Mouse (Mus musculus): ENCODE results near the gene Setd1b. TPM values are rescaled to one million over a fixed set of nuclear protein-coding genes. Genes with fewer than 3 reads are reported as not detected.

Setd1b gene
- total and polyA plus RNA-seq, 3 experiments = 0.50 to 9.1 (median 2.3) TPM

DNA sequence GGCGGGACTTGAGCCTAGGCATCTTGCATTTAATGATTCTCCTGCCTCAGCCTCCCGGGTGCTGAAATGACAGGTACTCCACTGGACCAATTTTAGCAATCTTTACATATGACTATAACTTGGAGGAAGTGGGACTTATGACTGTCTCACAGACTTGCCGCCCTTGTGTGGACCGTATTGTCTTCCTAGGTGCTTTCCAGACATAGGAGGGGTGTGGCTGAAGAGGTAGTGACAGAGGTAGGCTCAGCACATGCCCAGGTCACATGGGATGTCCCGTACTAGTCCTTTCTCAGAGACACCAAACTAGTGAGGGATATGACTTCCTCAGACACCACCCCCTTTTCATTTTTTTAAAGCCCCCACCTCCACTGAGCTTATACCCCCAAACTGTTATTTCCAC is 36.8 kb downstream of the Setd1b start (continued):
- TF ChIP-seq ETS1 (conservative IDR thresholded peaks at IDR 0.05; ENCODE audit: low read depth, low read length) = no peak
- TF ChIP-seq JUND (conservative IDR thresholded peaks at IDR 0.05; ENCODE audit: low read depth, low read length) = no peak
- no peak for TF ChIP-seq CTCF (conservative IDR thresholded peaks at IDR 0.05 in 1 of 2, IDR thresholded peaks at IDR 0.05 in 1 of 2; ENCODE audit: low read depth in 2 of 2, low read length in 2 of 2)

DNA sequence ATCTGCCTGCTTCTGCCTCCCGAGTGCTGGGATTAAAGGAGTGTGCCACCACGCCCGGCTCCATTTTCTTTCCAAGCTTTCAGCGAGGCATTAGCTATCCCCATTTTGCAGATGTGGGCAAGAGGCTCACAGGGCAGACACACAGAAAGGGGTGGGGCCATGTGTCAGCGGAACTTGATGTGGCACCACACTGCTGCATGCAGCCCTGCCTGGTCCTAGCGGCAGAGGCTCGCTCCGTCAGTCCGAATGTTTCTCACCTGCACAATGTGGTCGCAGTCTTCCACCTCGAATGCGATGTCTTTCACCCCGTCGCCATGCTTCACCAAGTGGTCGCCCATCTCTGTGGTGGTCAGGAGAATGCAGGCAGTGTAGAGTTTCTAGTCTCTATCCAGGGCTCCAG is 38.4 kb downstream of the Setd1b start:
- DNase-seq (ENCODE audit: extremely low read depth) = no peak
- Histone ChIP-seq H3K36me3 (replicated peaks in 1 of 2; ENCODE audit: control insufficient read depth in 1 of 2, insufficient read depth in 1 of 2, low read length in 1 of 2) (no peaks in the 10 kb centered on the region), H3K27ac (ENCODE audit: insufficient read depth, low read depth) (no peak overlapping the region), H3K4me2 (ENCODE audit: insufficient read depth, low read depth, poor library complexity, severe bottlenecking) (no peak overlapping the region), H3K27me3 (replicated peaks) (peaks cover 2% of the 10 kb centered on the region), H3K4me1 (ENCODE audit: control insufficient read depth in 1 of 2, insufficient read depth in 2 of 2) (peaks cover 0 to 22% of the 10 kb centered on the region in 2 experiments; a peak in 2 of 4 replicates), H3K79me2 (replicated peaks; ENCODE audit: control insufficient read depth, extremely low read depth, insufficient read depth, poor library complexity, severe bottlenecking) (no peaks in the 10 kb centered on the region), H3K9ac (ENCODE audit: insufficient read depth, low read depth) (no peak overlapping the region), H3K4me3 (replicated peaks in 1 of 3; ENCODE audit: low read depth in 2 of 3, low read length in 2 of 3, poor library complexity in 1 of 3) (no peak overlapping the region), H3K9me3 (replicated peaks; ENCODE audit: low read length) (peaks cover 16% of the 10 kb centered on the region)
- TF ChIP-seq POLR2AphosphoS2 (IDR thresholded peaks at IDR 0.05; ENCODE audit: low read depth, low read length) = no peak
- TF ChIP-seq NRF1 (IDR thresholded peaks at IDR 0.05; ENCODE audit: low read depth, low read length) = no peak
- no peak for TF ChIP-seq SMC3 (IDR thresholded peaks at IDR 0.05; ENCODE audit: low read depth, low read length)
- TF ChIP-seq ZNF384 (IDR thresholded peaks at IDR 0.05; ENCODE audit: low read depth, low read length) = no peak
- TF ChIP-seq MAZ (IDR thresholded peaks at IDR 0.05; ENCODE audit: low read depth, low read length) = no peak
- TF ChIP-seq ZMIZ1 (IDR thresholded peaks at IDR 0.05; ENCODE audit: low read depth, low read length) = no peak
- no peak for TF ChIP-seq BHLHE40 (IDR thresholded peaks at IDR 0.05; ENCODE audit: low read depth, low read length)
- no peak for TF ChIP-seq JUN (IDR thresholded peaks at IDR 0.05; ENCODE audit: insufficient read depth, low read depth, low read length)
- TF ChIP-seq CHD2 (IDR thresholded peaks at IDR 0.05; ENCODE audit: low read length) = no peak
- TF ChIP-seq MXI1 (IDR thresholded peaks at IDR 0.05; ENCODE audit: low read depth, low read length) = no peak
- TF ChIP-seq ZC3H11A (IDR thresholded peaks at IDR 0.05; ENCODE audit: low read depth, low read length) = no peak
- TF ChIP-seq RAD21 (IDR thresholded peaks at IDR 0.05; ENCODE audit: low read depth, low read length) = no peak
- no peak for TF ChIP-seq MYC (IDR thresholded peaks at IDR 0.05; ENCODE audit: low read depth, low read length)
- TF ChIP-seq CHD1 (IDR thresholded peaks at IDR 0.05; ENCODE audit: low read depth, low read length) = no peak
- no peak for TF ChIP-seq TBP (conservative IDR thresholded peaks at IDR 0.05; ENCODE audit: low read depth, low read length)
- TF ChIP-seq HCFC1 (IDR thresholded peaks at IDR 0.05; ENCODE audit: low read depth, low read length) = no peak
- TF ChIP-seq KAT2A (IDR thresholded peaks at IDR 0.05; ENCODE audit: insufficient replicate concordance, low read length) = no peak
- no peak for TF ChIP-seq MAFK (IDR thresholded peaks at IDR 0.05; ENCODE audit: insufficient replicate concordance, low read length)
- TF ChIP-seq CTCF (conservative IDR thresholded peaks at IDR 0.05 in 1 of 2, IDR thresholded peaks at IDR 0.05 in 1 of 2; ENCODE audit: low read depth in 2 of 2, low read length in 2 of 2) = no peak
- no peak for TF ChIP-seq MEF2A (IDR thresholded peaks at IDR 0.05; ENCODE audit: borderline replicate concordance, low read depth, low read length)
- dilution Hi-C loops (cut with MboI; ENCODE audit: extremely low pct_ligation_motif_present, extremely low pct_unique_long_range_greater_than_20kb, low sequenced_read_pairs) = no loop called here
- in situ Hi-C loops (cut with MboI; ENCODE audit: low pct_ligation_motif_present, low pct_unique_long_range_greater_than_20kb, low sequenced_read_pairs) = no loop called here
